Mouse (Mus musculus): ENCODE measurements around the gene Reln. TPM values are rescaled to one million over a fixed set of nuclear protein-coding genes. Genes with fewer than 3 reads are reported as not detected.
A peak's percentile ranks its signal among the peaks of the same experiment; 100 is the strongest.

Reln gene
- polyA plus RNA-seq, 1 experiment from 2014 or later, result 1.8 TPM

DNA sequence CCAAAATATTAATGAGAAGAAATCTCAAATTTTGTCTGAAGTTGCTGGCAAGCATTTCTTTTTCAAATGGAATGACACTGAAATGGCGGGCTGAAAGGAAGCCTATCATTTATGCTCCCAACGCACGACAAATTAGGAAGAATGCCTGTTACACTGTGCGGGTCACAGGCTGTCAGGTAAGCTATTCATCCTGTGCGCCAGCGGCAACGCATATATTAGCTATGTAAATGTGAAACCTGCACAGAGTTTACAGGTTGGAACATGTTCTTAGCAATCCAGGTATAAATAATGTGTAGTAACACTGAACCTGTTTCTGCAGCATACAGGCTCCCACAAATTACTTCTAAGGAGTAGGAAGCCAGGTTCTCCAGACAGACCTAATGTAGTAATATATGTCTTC is 152.7 kb downstream of the Reln start:
- TF ChIP-seq CTCF (IDR thresholded peaks at IDR 0.05; ENCODE audit: low read depth), result no peak
- no peak for ATAC-seq (ENCODE audit: insufficient read depth)

DNA sequence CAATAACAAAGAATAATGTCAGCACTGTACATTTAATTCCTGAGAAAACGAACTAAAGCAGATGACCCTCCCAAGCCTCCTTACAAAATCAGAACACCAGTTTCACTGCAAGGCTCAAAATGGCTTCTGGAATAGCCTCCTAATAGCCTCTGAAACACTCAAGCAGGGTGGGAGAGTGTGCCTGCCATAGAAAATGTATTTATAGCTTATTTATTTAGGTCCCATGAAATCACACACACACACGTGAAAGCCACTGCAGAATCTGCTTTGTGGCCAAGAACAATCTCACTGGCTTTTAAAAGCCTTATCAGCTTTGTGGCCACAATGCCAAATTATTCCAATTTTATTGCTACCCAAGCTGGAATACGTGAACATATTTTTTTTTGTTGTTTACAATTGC is 154.2 kb downstream of the Reln start:
- ATAC-seq (ENCODE audit: insufficient read depth) (no peak), DNase-seq (no peak)
- no peak overlapping the region for H3K27ac ChIP-seq (ENCODE audit: low read depth)
- no peak overlapping the region for H3K9ac ChIP-seq
- H3K4me2 ChIP-seq, result no peak overlapping the region
- no peak overlapping the region for H3K4me3 ChIP-seq (ENCODE audit: low read depth, low read length)
- no peaks in the 10 kb centered on the region for H3K9me3 ChIP-seq (ENCODE audit: low read depth, low read length)
- 66% methylated on average over 3 of the region's 3 CpGs for WGBS
- no peak for TF ChIP-seq CTCF (IDR thresholded peaks at IDR 0.05; ENCODE audit: low read depth)
- no peaks in the 10 kb centered on the region for H3K4me1 ChIP-seq (ENCODE audit: insufficient read depth)
- no peaks in the 10 kb centered on the region for H3K36me3 ChIP-seq (ENCODE audit: insufficient read depth)
- no peaks in the 10 kb centered on the region for H3K27me3 ChIP-seq (ENCODE audit: insufficient read depth, low read length)

More for the DNA sequence above, 152.7 kb downstream of the Reln start:
- Histone ChIP-seq H3K4me1 (ENCODE audit: insufficient read depth) (no peaks in the 10 kb centered on the region), H3K36me3 (ENCODE audit: insufficient read depth) (no peaks in the 10 kb centered on the region), H3K4me3 (ENCODE audit: low read depth, low read length) (no peak overlapping the region), H3K4me2 (no peak overlapping the region), H3K27me3 (ENCODE audit: insufficient read depth, low read length) (no peaks in the 10 kb centered on the region), H3K9me3 (ENCODE audit: low read depth, low read length) (no peaks in the 10 kb centered on the region), H3K27ac (ENCODE audit: low read depth) (no peak overlapping the region), H3K9ac (no peak overlapping the region)
- 87% methylated on average over 7 of the region's 7 CpGs for WGBS
- DNase-seq, result no peak

DNA sequence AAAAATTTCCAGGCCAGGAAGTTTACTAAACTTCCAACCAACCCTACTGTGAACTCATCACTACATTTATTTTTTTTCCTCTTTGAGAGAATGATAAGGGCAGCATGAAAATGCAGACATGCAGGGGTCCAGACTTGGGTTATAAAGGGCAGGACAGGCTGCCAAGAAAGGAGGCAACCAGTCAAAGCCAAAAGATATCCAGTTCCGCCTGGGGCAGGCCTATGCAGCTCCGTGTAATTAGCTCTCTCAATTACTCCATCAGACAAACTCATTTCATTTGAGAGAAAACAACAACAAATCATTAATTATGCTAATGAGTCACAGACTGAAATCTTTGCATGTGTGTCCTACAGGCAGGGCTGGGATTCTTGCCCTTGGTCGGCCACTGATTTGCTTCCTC is 156.9 kb downstream of the Reln start:
- no peaks in the 10 kb centered on the region for H3K9me3 ChIP-seq (ENCODE audit: low read depth, low read length)
- H3K4me3 ChIP-seq (ENCODE audit: low read depth, low read length), result no peak overlapping the region
- no peak overlapping the region for H3K9ac ChIP-seq
- H3K4me1 ChIP-seq (ENCODE audit: insufficient read depth), result no peaks in the 10 kb centered on the region
- ATAC-seq (ENCODE audit: insufficient read depth) (no peak), DNase-seq (no peak)
- no peaks in the 10 kb centered on the region for H3K27me3 ChIP-seq (ENCODE audit: insufficient read depth, low read length)
- no peak overlapping the region for H3K4me2 ChIP-seq
- WGBS, result 55% methylated on average over 3 of the region's 3 CpGs
- TF ChIP-seq CTCF (IDR thresholded peaks at IDR 0.05; ENCODE audit: low read depth), result no peak
- no peaks in the 10 kb centered on the region for H3K36me3 ChIP-seq (ENCODE audit: insufficient read depth)
- H3K27ac ChIP-seq (ENCODE audit: low read depth), result no peak overlapping the region

DNA sequence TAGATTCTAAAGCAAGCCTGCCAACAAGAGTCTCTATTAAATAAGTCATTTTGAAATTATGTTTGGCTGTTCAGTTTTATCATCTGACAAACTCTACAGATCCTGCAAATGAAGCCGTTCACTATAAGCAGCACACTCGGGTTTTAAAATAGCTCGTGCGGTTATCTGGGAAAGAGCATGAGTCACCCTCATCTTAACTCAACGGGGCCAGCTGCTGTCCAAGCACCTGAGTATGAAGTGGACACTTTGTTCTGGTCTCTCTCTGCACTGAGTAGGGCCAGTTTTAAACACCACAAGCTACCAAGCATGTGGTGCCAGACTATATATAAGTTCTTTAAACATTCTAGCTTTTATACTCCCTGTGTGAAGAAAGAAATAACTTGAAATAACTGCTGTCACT is 168.0 kb downstream of the Reln start:
- no peak overlapping the region for H3K9ac ChIP-seq
- H3K27me3 ChIP-seq (ENCODE audit: insufficient read depth, low read length), result no peaks in the 10 kb centered on the region
- H3K27ac ChIP-seq (ENCODE audit: low read depth), result no peak overlapping the region
- TF ChIP-seq CTCF (IDR thresholded peaks at IDR 0.05; ENCODE audit: low read depth), result no peak
- ATAC-seq (ENCODE audit: insufficient read depth) (no peak), DNase-seq (no peak)
- H3K4me1 ChIP-seq (ENCODE audit: insufficient read depth), result no peaks in the 10 kb centered on the region
- no peak overlapping the region for H3K4me2 ChIP-seq
- no peak overlapping the region for H3K4me3 ChIP-seq (ENCODE audit: low read depth, low read length)
- WGBS, result 45% methylated on average over 5 of the region's 5 CpGs
- H3K36me3 ChIP-seq (ENCODE audit: insufficient read depth), result no peaks in the 10 kb centered on the region
- no peaks in the 10 kb centered on the region for H3K9me3 ChIP-seq (ENCODE audit: low read depth, low read length)

DNA sequence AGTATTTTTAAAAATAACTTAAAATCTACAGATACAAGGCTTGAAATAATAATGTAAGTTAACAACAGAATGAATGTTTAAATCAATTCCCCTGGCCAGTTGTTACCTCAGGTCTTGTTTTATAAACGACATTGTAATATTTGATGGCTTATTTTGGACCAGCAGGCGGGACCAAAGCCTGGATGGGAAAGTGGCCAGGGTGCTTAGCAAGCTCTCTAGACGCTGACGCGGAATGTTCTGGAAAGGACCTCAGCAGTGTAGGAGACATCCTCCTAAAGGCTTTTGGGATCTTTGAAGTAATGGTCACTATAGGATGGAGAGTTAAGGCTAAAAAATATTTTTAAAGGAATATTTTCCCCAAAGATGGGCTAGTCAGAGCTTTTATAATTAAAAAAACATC is 173.2 kb downstream of the Reln start:
- H3K4me3 ChIP-seq (ENCODE audit: low read depth, low read length), result no peak overlapping the region
- DNase-seq, result no peak
- H3K4me1 ChIP-seq (ENCODE audit: insufficient read depth), result no peaks in the 10 kb centered on the region
- no peak overlapping the region for H3K4me2 ChIP-seq
- 82% methylated on average over 5 of the region's 5 CpGs for WGBS
- no peaks in the 10 kb centered on the region for H3K36me3 ChIP-seq (ENCODE audit: insufficient read depth)
- no peak for ATAC-seq (ENCODE audit: insufficient read depth)
- TF ChIP-seq CTCF (IDR thresholded peaks at IDR 0.05; ENCODE audit: low read depth), result no peak
- no peaks in the 10 kb centered on the region for H3K27me3 ChIP-seq (ENCODE audit: insufficient read depth, low read length)
- no peak overlapping the region for H3K27ac ChIP-seq (ENCODE audit: low read depth)
- H3K9me3 ChIP-seq (ENCODE audit: low read depth, low read length), result no peaks in the 10 kb centered on the region
- no peak overlapping the region for H3K9ac ChIP-seq

DNA sequence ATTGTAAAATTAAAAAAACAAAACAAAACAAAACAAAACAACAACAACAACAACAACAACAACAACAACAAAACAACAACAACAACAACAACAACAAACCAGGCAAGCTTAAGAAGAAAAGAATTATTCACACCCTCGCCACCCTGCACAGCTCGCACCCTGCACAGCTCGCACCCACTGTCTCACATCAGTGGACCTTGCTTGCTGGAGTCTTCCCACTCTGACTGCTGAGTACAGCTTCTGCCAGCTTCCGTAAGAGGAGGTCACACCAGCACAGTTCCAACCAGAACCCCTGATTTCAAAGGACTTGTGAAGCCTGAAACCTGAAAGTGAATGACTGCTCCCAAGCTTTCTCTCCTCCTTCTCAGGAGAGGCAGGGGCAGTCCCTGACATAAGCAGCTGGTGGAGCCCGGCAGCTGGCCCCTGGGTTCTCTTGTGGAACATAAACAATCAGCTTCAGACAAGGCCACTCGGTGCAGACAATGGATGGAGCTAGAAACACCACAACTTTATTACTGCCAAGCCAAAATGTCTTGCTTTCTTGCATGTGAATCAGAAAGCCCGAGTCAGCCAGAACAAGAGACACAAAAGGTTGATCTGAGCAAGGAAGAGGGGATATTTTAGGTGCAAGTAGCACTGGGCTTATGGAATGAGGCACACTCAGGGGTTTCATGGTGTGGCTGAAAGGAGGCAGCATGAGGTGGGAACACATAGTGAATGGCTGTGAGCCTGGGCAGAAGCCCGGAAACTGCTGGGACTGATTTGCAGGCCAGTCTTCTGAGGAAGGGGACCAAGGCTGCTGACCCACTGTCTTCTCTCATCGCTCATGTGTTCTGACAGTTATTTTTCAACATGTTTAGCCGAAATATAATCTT is 180.2 kb downstream of the Reln start:
- ATAC-seq (ENCODE audit: insufficient read depth) (peak; percentile 82; the same call in 1 of the 2 replicates), DNase-seq (peak; percentile 49)
- H3K27ac ChIP-seq (ENCODE audit: low read depth), result no peak overlapping the region
- H3K36me3 ChIP-seq (ENCODE audit: insufficient read depth), result no peaks in the 10 kb centered on the region
- WGBS, result 46% methylated on average over 10 of the region's 10 CpGs
- TF ChIP-seq CTCF (IDR thresholded peaks at IDR 0.05; ENCODE audit: low read depth), result no peak
- H3K4me2 ChIP-seq, result no peak overlapping the region
- H3K9ac ChIP-seq, result no peak overlapping the region
- H3K27me3 ChIP-seq (ENCODE audit: insufficient read depth, low read length), result no peaks in the 10 kb centered on the region
- H3K4me3 ChIP-seq (ENCODE audit: low read depth, low read length), result no peak overlapping the region
- H3K9me3 ChIP-seq (ENCODE audit: low read depth, low read length), result no peaks in the 10 kb centered on the region
- H3K4me1 ChIP-seq (ENCODE audit: insufficient read depth), result no peaks in the 10 kb centered on the region

DNA sequence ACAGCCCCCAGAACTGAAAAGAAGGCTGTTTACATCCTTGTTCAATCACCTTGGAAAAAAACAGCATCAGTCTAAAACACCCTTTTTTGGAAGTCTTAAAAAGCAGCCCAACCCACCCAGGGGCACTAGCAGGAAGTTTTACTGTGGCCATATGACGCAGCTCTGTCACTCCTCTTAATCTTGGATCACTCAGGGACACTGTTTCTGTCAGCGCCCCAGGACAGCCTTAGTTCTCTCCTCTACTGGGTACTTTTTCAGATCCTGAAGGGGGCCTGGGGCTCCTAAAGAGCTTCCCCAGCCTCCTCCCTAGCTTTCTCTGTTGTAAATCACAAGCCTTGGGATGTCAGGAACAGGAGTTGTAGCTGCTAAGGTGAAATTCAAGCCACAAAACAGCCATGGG is 183.6 kb downstream of the Reln start:
- peak; percentile 56; the same call in 1 of the 2 replicates for ATAC-seq (ENCODE audit: insufficient read depth)
- Histone ChIP-seq H3K27me3 (ENCODE audit: insufficient read depth, low read length) (no peaks in the 10 kb centered on the region), H3K36me3 (ENCODE audit: insufficient read depth) (no peaks in the 10 kb centered on the region), H3K27ac (ENCODE audit: low read depth) (no peak overlapping the region; the same call in 1 of the 2 replicates), H3K9ac (no peak overlapping the region), H3K9me3 (ENCODE audit: low read depth, low read length) (no peaks in the 10 kb centered on the region), H3K4me1 (ENCODE audit: insufficient read depth) (no peaks in the 10 kb centered on the region), H3K4me2 (no peak overlapping the region), H3K4me3 (ENCODE audit: low read depth, low read length) (no peak overlapping the region)
- no peak for TF ChIP-seq CTCF (IDR thresholded peaks at IDR 0.05; ENCODE audit: low read depth)
- DNase-seq, result peak; percentile 48
- WGBS, result 27% methylated on average over 2 of the region's 2 CpGs

All from lung, embryonic 14.5 days (tissue).